Mouse (Mus musculus) heart, adult 2 months (tissue): ENCODE data around the gene Dbp. TPM values are rescaled to one million over a fixed set of nuclear protein-coding genes. Genes with fewer than 3 reads are reported as not detected.

Experiments used
- DNase-seq, 2 experiments: peaks; one replicate each; pipeline ENCODE4 v3.0.0; 2021
- H3K27ac ChIP-seq: fragments of 200-600 bp; 2 replicates; pipeline ENCODE4 v1.8.1; 2022
- H3K27me3 ChIP-seq: fragments of 200-500 bp; 2 replicates; pipeline ENCODE4 v1.6.1; 2012; ENCODE audit warnings: mild to moderate bottlenecking, low read length, inconsistent platforms, mixed read lengths; ENCODE audit not compliant: control insufficient read depth, insufficient read depth
- H3K36me3 ChIP-seq: fragments of 200-500 bp; 2 replicates; pipeline ENCODE4 v1.6.1; 2012; ENCODE audit warnings: low read length, inconsistent platforms; ENCODE audit not compliant: control insufficient read depth, insufficient read depth
- H3K4me1 ChIP-seq: fragments of 200-500 bp; 2 replicates; pipeline ENCODE4 v1.6.1; 2011; ENCODE audit warnings: low read length; ENCODE audit not compliant: control insufficient read depth, insufficient read depth
- H3K4me3 ChIP-seq: fragments of 200-600 bp; 2 replicates; pipeline ENCODE4 v1.8.1; 2022
- H3K79me2 ChIP-seq: fragments of 200-500 bp; replicated peaks from 2 replicates; pipeline ENCODE4 v1.6.1; 2012; ENCODE audit warnings: mild to moderate bottlenecking, inconsistent platforms, low read length, moderate library complexity, mixed read lengths; ENCODE audit not compliant: control insufficient read depth, insufficient read depth
- H3K9ac ChIP-seq: fragments of 200-500 bp; 2 replicates; pipeline ENCODE4 v1.6.1; 2012; ENCODE audit warnings: low read depth, mild to moderate bottlenecking, control low read depth, inconsistent platforms, low read length, mixed read lengths
- CTCF ChIP-seq: fragments of 200-600 bp; IDR thresholded peaks from 2 replicates; pipeline ENCODE4 v1.8.1; 2022; ENCODE audit warnings: antibody characterized with exemption, mild to moderate bottlenecking, moderate library complexity
- EP300 ChIP-seq: fragments of 200-500 bp; IDR thresholded peaks from 2 replicates; pipeline ENCODE4 v1.6.1; 2011; ENCODE audit warnings: low read depth, low read length, control low read depth; ENCODE audit not compliant: insufficient read depth
- POLR2A ChIP-seq: fragments of 200-500 bp; IDR thresholded peaks from 2 replicates; pipeline ENCODE4 v1.6.1; 2011; ENCODE audit warnings: mild to moderate bottlenecking, low read depth, low read length, control low read depth; ENCODE audit not compliant: insufficient read depth
- WGBS: fragments of 180-500 bp; shearing (Covaris S2); methylation state at CpG from one replicate; pipeline ENCODE4 v1.1.7; 2018; 5-methylcytosine and 5-hydroxymethylcytosine counted together
- intact Hi-C: fragments of 180-260 bp; cut with DNase I; formaldehyde crosslinking; loops from one replicate; pipeline ENCODE4 v1.15.1; 2025
- polyA plus RNA-seq: library from polyadenylated mRNA; depleted of rRNA; stranded (reverse); fragments of >200 nt; gene quantifications from 2 replicates; pipeline ENCODE4 v1.2.3, GENCODE M21; 2012
- total RNA-seq, 2 experiments: library from RNA; stranded (reverse); gene quantifications; 2 replicates each; pipeline ENCODE4 v1.2.3; 2021

The Dbp gene
- total and polyA plus RNA-seq, 3 experiments, result 6.4 to 134 (median 93.6) TPM

DNA sequence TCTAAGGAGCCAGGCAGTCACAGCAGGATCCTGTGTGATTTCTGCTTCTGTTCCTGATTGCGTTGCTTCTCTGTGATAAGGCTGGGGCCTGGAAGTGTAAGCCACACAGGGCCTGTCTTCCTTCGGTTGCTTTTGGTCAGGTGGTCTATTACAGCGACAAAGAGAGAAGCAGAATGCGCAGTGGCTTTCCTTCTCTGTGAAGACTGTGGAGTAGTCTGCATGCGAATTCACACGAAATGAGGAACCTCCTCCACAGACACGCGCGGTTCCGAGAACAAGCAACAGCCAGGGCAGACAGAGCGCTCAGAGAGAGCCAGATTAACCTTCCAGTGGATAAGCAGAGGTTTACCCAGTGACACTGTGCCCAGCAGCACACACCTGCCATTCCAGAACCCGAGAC, 36.4 kb downstream of the Dbp start:
- no peak overlapping the region for H3K9ac ChIP-seq
- 83% methylated on average over 12 of the region's 12 CpGs for WGBS

GRCm38 (mm10) chr7:45741777-45742176, 36.9 kb downstream of the Dbp start:
- no peak for DNase-seq
- 0 out of 2 replicates have a peak, but pooled peaks have one; percentile 49 for TF ChIP-seq POLR2A
- no peak for TF ChIP-seq CTCF
- no peak overlapping the region for H3K27ac ChIP-seq
- H3K9ac ChIP-seq, result no peak overlapping the region
- H3K36me3 ChIP-seq, result no peaks in the 10 kb centered on the region
- intact Hi-C loops, result no loop called here
- 46% methylated on average over 11 of the region's 11 CpGs for WGBS
- no peaks in the 10 kb centered on the region for H3K79me2 ChIP-seq
- H3K4me3 ChIP-seq, result no peak overlapping the region
- H3K4me1 ChIP-seq, result no peaks in the 10 kb centered on the region
- H3K27me3 ChIP-seq, result no peaks in the 10 kb centered on the region

More for the DNA sequence above, 36.4 kb downstream of the Dbp start:
- Histone ChIP-seq H3K27ac (no peak overlapping the region), H3K36me3 (no peaks in the 10 kb centered on the region), H3K4me3 (no peak overlapping the region), H3K27me3 (no peaks in the 10 kb centered on the region), H3K4me1 (no peaks in the 10 kb centered on the region), H3K79me2 (no peaks in the 10 kb centered on the region)
- no peak for TF ChIP-seq POLR2A
- TF ChIP-seq EP300, result no peak
- no peak for TF ChIP-seq CTCF
- intact Hi-C loops, result no loop called here
- no peak for DNase-seq

DNA sequence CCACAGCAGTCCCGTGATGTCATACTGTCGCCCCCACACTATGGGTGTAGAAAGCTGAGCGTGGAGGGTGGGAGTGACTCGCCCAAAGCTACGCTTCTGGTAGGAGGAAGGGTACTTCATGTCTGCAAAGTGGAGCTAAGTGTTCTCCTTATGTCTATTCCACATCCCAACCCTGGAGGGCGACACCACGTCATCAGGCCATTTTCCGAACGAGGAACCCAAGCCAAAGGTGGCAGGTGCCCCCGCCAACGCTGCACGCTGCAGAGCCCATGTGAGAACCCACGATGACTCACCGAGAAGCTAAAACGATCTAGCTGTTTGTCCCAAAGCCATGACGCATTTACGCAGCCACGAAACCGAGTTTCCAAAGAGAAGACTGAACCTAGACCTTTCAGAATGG, 37.5 kb downstream of the Dbp start:
- H3K36me3 ChIP-seq, result no peaks in the 10 kb centered on the region
- H3K4me3 ChIP-seq, result no peak overlapping the region
- intact Hi-C loops, result no loop called here
- no peaks in the 10 kb centered on the region for H3K4me1 ChIP-seq
- 30% methylated on average over 19 of the region's 19 CpGs for WGBS
- no peak overlapping the region for H3K27ac ChIP-seq
- no peak for DNase-seq
- H3K9ac ChIP-seq, result no peak overlapping the region
- no peaks in the 10 kb centered on the region for H3K27me3 ChIP-seq
- no peaks in the 10 kb centered on the region for H3K79me2 ChIP-seq
- TF ChIP-seq POLR2A (no peak), EP300 (no peak), CTCF (no peak)

- DNase-seq, result peak in 1 of 2 experiments; percentile 33
- intact Hi-C loops, result no loop called here
- 60% methylated on average over 2 of the region's 2 CpGs for WGBS
- H3K27me3 ChIP-seq, result no peaks in the 10 kb centered on the region
- H3K4me3 ChIP-seq, result no peak overlapping the region
- peaks cover 2% of the 10 kb centered on the region; the same call in 1 of the 2 replicates for H3K4me1 ChIP-seq
- H3K9ac ChIP-seq, result no peak overlapping the region
- no peak overlapping the region for H3K27ac ChIP-seq
- no peak for TF ChIP-seq POLR2A
- no peak for TF ChIP-seq EP300
- TF ChIP-seq CTCF, result no peak
- no peaks in the 10 kb centered on the region for H3K36me3 ChIP-seq
- no peaks in the 10 kb centered on the region for H3K79me2 ChIP-seq
Measured at GRCm38 (mm10) chr7:45744387-45744786, 39.5 kb downstream of the Dbp start.

- intact Hi-C loops, result no loop called here
- 59% methylated on average over 6 of the region's 6 CpGs for WGBS
- H3K79me2 ChIP-seq, result no peaks in the 10 kb centered on the region
Measured at GRCm38 (mm10) chr7:45746518-45746917, 41.6 kb downstream of the Dbp start.

GRCm38 (mm10) chr7:45747450-45747849, 42.6 kb downstream of the Dbp start:
- intact Hi-C loops, result no loop called here
- Histone ChIP-seq H3K79me2 (no peaks in the 10 kb centered on the region), H3K4me3 (no peak overlapping the region), H3K27me3 (no peaks in the 10 kb centered on the region), H3K27ac (no peak overlapping the region), H3K9ac (no peak overlapping the region), H3K36me3 (no peaks in the 10 kb centered on the region), H3K4me1 (peaks cover 2% of the 10 kb centered on the region; the same call in 1 of the 2 replicates)
- WGBS, result 89% methylated on average over 5 of the region's 5 CpGs
- TF ChIP-seq EP300, result no peak
- TF ChIP-seq POLR2A, result no peak
- no peak for TF ChIP-seq CTCF
- no peak for DNase-seq

More at GRCm38 (mm10) chr7:45746518-45746917, 41.6 kb downstream of the Dbp start:
- no peak overlapping the region for H3K9ac ChIP-seq
- peaks cover 2% of the 10 kb centered on the region; the same call in 1 of the 2 replicates for H3K4me1 ChIP-seq
- H3K36me3 ChIP-seq, result no peaks in the 10 kb centered on the region
- H3K27me3 ChIP-seq, result no peaks in the 10 kb centered on the region
- no peak for DNase-seq
- no peak overlapping the region for H3K4me3 ChIP-seq
- no peak overlapping the region for H3K27ac ChIP-seq
- TF ChIP-seq EP300, result no peak
- peak; percentile 54 for TF ChIP-seq CTCF
